Mouse (Mus musculus) heart, adult 8-10 months (tissue): ENCODE data around the gene Trpm6. TPM values are rescaled to one million over a fixed set of nuclear protein-coding genes. Genes with fewer than 3 reads are reported as not detected.

Experiments used
- DNase-seq: peaks from one replicate; pipeline ENCODE4 v3.0.0; 2022; ENCODE audit warnings: low spot score
- total RNA-seq, 4 experiments: library from RNA; stranded (reverse); gene quantifications; 2 replicates each; pipeline ENCODE4 v1.2.4; 2022

Trpm6 gene
- total RNA-seq, 4 experiments from 2014 or later: 0.05 to 0.22 (median 0.07) TPM

GRCm38 (mm10) chr19:18888491-18889116 lies 138.8 kb downstream of the Trpm6 start:
- no peak for DNase-seq

- no peak for DNase-seq
These were observed 139.4 kb downstream of the Trpm6 start for GRCm38 (mm10) chr19:18889117-18889627.

- DNase-seq: no peak
These were observed 139.8 kb downstream of the Trpm6 start for GRCm38 (mm10) chr19:18889632-18890031.

GRCm38 (mm10) chr19:18890216-18890615 lies 140.4 kb downstream of the Trpm6 start:
- DNase-seq: no peak

- DNase-seq: no peak
These were observed 148.5 kb downstream of the Trpm6 start for GRCm38 (mm10) chr19:18898238-18898637.

GRCm38 (mm10) chr19:18902041-18902693 lies 152.4 kb downstream of the Trpm6 start:
- no peak for DNase-seq

DNA sequence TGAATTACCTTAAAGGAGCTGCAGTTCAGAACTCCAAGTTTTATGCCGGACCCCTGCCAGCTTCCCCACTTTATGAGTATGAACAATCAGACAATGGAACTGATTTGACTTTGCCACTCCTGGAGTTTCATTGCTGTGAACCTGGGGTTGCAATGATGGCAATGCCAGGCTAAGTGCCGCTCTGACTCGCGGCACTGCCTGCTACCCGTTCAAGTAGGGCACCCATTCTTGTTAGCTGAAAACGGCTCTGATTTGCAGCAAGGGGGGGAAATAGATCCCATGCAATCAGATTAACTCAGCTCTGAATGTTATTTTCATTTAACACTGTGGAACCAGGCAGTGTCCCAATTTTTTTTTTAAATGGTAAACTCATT lies 152.9 kb downstream of the Trpm6 start:
- DNase-seq: no peak

DNA sequence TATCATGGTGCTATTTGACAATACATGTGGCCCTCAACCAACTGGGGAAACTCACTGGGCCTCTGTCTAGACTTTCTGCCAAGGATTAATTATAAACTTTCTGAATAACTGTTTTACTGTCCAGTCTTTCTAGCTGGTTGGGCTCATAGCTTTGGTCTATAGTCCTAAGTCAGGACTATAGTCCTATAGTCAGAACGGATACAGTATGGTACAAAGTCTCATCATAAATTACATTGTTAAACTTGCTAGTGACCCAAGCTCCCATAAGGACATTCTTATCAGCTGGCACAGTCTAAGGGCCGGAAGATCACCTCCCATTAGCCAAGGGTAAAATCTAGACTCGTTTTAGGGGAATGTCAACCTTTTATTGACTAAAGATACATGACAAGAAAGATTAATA lies 155.7 kb downstream of the Trpm6 start:
- no peak for DNase-seq

- DNase-seq: no peak
These were observed 159.9 kb downstream of the Trpm6 start for GRCm38 (mm10) chr19:18909641-18910040.

- no peak for DNase-seq
These were observed 162.1 kb downstream of the Trpm6 start for GRCm38 (mm10) chr19:18911755-18912340.

DNA sequence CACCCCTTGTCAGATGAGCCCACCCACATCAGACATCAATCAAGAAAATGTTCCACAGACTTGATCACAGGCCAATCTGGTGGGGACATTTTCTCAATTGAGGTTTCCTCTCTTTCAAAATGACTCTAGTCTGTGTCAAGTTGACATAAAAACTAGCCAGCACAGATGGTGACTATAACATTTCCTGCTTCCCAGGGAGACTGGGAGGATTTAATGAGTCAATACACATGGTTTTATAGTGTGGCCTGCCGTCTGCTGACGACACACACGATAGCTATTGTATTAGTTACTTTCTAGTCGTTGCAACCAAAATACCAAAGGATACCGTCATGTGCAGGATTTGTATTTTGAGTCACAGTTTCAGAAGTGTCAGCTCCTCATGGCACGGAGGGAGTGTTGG lies 191.6 kb downstream of the Trpm6 start:
- no peak for DNase-seq

Other genes with a start within 250 kb of the Trpm6 start
- 10 to 100 TPM; 30.6 to 37.0 (median 33.3) TPM for gene Ostf1, start 118.2 kb upstream of the Trpm6 start, total RNA-seq
- 1 to 10 TPM; 2.7 to 4.6 (median 3.7) TPM for gene Nmrk1, start 118.0 kb upstream of the Trpm6 start, total RNA-seq
- gene Carnmt1, start 79.2 kb upstream of the Trpm6 start, total RNA-seq: 10 to 100 TPM; 32.4 to 40.6 (median 35.7) TPM
- gene D030056L22Rik, start 36.8 kb upstream of the Trpm6 start, total RNA-seq: 10 to 100 TPM in 3 of 4 experiments, 1 to 10 TPM in 1; 8.9 to 12.1 (median 11.4) TPM